Mouse (Mus musculus): ENCODE measurements around the gene Vps52.

Vps52 gene

DNA sequence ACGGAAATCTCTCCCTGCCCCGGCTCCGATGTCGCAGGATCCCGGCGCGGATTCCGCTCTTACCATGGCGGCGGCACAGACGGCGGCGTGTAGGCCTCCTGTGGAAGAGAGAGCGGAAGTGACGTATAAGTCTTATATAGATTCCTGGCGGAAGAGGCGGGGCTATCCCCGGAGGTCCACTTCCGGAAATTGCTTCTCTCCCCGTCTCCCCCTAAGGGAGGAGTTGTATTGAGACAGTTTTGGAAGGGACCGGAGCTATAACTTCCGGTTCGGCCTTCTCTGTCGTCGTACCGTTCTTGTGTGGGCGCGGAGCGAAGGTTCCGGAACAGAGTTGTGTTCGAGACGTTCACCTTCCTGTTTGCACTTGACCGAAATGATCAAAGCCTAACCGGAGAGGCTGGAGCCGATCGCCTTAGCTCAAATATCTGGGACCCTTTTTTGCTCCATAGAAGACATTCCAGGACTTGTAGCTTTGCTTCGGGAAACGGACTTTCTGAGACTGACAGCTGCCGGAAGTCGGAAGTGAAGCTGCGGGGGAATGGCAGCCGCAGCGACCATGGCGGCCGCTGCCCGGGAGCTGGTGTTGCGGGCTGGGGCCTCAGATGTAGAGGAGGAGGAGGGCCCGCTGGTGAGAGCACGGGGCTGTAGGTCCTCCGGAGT lies at the start of gene Vps52, which contains the start of gene Rps18:
TSS of gene Vps52 (plus strand) at position 258 of the 660 bp plus-strand sequence.
TSS of gene Rps18 (minus strand) at position 447 of the 660 bp plus-strand sequence.
- peak; percentile 97 for DNase-seq (ENCODE audit: low read depth, low spot score)

DNA sequence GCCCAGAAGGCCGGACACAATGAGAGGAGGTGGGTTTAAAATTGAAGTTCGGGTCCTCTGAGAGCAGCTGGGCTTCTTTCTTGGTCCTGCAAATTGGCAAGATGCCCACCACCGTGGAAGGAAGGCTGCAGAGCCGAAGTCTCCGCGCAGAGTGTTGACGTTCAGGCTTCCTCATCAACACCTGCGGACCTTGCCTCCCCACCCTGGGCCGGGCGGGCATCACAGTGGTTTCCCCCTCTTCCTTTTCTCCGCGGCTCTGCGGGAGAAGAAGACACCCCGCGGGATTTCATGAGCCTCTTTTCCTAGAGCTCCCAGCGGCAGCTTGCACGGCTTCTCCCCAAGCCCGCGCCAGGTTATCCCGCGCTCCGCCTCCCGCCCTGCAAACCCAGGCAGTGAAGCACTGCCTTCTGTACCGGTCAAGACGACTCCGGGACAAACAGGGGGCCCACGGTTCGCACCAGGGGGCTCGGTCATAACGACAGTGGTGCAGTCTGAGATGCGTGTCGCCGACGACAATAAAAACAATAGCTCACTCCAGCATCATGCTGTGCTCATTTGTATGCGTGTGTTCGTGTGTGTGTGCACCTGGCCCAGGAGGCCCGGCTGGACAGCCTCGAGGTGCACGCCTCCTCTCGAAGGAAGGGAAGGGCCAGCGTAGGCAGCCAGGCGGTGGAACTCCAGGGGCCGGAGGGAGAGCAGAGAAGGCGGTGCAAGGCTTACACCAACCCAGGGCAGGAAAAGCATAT lies 47.1 kb upstream of the Vps52 start:
- peak; percentile 42 for DNase-seq (ENCODE audit: low read depth, low spot score)

- DNase-seq (ENCODE audit: low read depth, low spot score) = peak; percentile 99
Measured at GRCm38 (mm10) chr17:33909077-33909868, 46.3 kb upstream of the Vps52 start, which contains the start of gene Daxx. Daxx (plus strand) TSS chr17:33909414.

- peak; percentile 66 for DNase-seq (ENCODE audit: low read depth, low spot score)
Measured at GRCm38 (mm10) chr17:33909869-33910250, 45.8 kb upstream of the Vps52 start.

GRCm38 (mm10) chr17:33910346-33911051 lies 45.1 kb upstream of the Vps52 start:
- DNase-seq (ENCODE audit: low read depth, low spot score) = peak; percentile 76

GRCm38 (mm10) chr17:33911052-33911812 lies 44.4 kb upstream of the Vps52 start:
- no peak for DNase-seq (ENCODE audit: low read depth, low spot score)

DNA sequence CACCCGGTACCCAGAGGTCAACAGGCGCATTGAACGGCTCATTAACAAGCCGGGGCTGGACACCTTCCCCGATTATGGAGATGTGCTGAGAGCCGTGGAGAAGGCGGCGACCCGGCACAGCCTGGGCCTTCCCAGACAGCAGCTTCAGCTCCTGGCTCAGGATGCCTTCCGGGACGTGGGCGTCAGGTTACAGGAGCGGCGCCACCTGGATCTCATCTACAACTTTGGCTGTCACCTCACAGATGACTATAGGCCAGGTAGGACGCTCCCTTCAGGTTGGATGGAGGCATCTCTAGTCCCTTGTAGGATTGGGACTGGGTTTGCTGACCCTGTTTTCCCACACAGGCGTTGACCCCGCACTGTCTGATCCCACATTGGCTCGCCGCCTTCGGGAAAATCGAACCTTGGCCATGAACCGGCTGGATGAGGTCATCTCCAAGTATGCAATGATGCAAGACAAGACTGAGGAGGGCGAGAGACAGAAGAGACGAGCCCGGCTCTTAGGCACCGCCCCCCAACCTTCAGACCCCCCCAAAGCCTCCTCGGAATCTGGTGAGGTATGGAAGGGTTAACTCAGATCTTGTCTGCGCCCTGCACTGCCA lies 43.7 kb upstream of the Vps52 start:
- no peak for DNase-seq (ENCODE audit: low read depth, low spot score)

- DNase-seq (ENCODE audit: low read depth, low spot score) = no peak
Measured at GRCm38 (mm10) chr17:33913264-33913663, 42.3 kb upstream of the Vps52 start.

GRCm38 (mm10) chr17:33913905-33914304 lies 41.7 kb upstream of the Vps52 start:
- no peak for DNase-seq (ENCODE audit: low read depth, low spot score)

DNA sequence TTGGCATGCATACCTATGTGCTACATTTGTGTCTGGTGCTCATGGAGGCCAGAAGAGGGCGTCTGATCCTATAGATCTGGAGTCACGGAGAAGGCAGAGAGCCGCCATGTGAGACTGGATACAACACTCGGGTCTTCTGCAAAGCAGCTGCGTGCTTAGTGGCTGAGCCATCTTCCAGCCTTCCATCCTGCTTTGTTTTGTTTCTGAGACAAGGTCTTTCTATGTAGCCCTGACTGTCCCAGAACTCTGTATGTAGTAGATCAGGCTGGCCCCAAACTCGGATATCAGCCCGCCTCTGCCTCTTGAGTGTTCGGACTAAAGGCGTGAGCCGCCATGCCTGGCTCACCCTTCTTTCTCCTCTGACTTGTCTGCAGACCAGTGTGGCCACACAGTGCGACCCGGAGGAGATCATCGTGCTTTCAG lies 40.6 kb upstream of the Vps52 start:
- DNase-seq (ENCODE audit: low read depth, low spot score) = no peak

DNA sequence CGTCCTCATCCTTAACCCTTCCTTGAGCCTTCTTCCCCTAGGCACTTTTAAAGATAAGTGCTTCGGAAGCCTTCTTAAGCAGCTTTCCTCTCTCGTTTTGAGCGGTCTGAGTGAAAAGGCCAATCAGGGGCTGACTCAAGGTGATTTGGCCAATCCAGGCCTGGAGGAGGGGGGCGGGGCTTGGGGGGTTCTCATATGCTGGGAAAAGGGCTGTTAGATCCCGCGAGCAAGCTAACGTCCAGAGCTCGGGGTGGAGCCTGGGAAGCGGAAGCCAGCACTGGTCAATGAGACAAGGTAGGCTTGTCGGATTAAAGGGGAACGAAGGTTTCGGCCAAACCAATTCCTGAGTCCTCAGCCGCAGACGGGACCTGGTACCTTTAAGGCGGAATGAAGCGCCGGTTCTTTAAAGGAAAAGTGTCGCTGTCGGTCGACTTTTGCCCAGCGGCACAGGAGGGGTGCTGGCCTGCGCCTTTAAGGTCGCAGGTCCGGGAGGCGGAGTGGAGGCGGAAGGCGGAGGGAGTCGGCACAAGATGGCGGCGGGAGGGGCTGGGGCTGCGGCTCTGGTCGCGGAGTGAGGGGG lies 39.9 kb upstream of the Vps52 start, which contains the start of the genes Tapbp and Zbtb22:
TSS of gene Tapbp (plus strand) at position 229 of the 580 bp plus-strand sequence.
TSS of gene Zbtb22 (plus strand) at position 234 of the 580 bp plus-strand sequence.
- DNase-seq (ENCODE audit: low read depth, low spot score) = peak; percentile 96

DNA sequence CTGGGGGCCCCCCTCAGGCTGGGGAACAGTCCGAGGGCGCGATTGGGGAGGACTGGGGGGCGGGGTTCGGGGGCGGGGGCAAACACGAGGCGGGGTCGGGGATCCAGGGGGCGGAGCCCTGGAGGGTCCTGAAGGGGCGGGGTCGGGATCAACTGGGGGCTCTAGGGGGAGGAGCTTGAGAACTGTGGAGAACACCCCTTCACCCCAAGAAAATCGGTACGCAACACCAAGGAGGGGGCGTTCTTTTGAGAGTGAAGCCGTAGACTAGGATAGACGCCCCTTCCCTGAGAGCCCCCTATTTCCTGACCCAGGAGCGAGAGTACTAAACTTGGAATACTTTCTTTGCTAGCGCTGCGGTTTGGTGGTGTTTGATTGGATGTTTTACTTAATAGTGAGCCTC lies 39.3 kb upstream of the Vps52 start:
- no peak for DNase-seq (ENCODE audit: low read depth, low spot score)

DNA sequence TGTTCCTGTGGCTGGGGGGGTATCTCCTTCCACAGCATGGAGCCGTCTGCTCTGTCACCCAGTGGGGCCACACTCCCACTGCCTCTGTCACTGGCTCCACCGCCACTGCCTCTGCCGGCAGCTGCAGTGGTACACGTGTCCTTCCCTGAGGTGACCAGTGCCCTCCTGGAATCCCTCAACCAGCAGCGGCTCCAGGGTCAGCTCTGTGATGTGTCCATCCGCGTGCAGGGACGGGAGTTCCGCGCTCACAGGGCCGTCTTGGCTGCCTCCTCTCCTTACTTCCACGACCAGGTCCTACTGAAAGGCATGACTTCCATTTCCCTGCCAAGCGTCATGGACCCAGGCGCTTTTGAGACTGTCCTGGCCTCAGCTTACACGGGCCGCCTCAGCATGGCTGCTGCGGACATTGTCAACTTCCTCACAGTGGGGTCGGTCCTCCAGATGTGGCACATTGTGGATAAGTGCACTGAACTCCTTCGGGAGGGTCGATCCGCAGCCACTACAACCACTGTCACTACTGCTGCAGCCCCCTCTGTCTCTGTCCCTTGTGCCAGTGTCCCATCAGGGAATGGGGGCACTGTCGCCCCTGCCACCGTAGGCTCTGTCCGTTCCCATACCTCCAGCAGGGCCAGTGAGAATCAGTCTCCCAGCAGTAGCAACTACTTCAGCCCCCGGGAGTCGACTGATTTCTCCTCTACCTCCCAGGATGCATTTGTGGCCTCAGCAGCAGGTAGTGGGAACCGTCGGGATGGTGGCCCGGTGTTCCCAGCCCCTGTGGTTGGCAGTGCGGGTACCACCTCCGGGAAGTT lies 38.6 kb upstream of the Vps52 start:
- DNase-seq (ENCODE audit: low read depth, low spot score) = no peak

DNA sequence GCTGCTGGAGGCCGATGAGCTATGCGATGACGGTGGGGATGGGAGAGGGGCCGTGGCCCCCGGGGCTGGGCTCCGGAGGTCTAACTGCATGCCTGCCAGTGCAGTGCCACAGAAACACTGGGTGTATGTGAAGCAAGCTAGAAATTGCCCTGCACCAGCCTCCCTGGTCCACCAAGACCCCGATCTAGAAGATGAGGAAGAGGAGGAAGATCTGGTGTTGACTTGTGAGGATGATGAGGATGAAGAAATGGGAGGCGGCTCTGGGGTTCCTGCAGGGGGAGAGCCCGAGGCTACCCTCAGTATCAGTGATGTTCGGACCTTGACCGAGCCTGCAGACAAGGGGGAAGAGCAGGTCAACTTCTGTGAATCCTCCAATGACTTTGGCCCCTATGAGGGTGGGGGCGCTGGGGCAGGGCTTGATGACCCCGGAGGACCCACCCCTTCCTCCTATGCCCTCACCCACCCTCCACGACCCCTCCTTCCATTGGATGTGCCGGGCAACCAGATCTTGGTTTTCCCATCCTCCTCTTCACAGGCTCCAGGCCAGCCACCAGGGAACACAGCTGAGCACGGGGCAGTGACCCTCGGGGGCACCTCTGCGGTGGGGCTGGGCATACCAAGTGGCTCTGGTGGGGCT lies 37.8 kb upstream of the Vps52 start:
- no peak for DNase-seq (ENCODE audit: low read depth, low spot score)

DNA sequence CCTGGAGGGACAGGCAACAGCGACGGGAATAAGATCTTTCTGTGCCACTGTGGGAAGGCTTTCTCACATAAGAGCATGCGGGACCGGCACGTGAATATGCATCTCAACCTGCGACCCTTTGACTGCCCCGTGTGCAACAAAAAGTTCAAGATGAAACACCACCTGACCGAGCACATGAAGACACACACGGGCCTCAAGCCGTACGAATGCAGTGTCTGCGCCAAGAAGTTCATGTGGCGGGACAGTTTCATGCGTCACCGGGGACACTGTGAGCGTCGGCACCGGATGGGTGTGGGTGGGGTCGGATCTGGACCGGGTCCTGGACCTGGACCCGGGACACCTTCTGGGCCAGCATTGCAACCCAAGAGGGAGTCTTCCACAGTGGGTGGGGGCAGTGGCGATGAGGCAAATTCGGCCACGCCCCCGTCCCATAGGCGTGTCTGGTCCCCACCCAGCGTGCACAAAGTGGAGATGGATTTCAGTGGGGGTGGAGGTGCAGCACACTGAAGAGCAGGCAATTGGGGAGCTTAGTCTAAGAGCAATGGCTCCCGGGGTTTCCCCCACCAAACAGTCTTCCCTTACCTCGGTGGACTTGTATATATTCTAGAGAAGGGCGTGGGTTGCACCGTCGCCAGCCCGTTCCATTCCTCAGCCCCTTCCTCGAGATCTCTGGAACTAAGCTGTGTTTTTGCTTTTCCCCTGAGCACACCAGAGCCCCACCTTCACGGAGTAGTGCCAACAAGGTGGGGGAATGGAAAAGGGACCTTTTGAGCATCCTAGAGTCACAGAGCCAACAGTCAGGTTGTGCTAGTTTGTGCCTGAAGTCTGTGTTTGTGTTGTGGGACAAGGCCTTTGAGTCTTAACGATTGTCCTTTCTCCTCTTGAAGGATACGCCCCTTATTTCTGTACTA lies 37.1 kb upstream of the Vps52 start:
- peak; percentile 71 for DNase-seq (ENCODE audit: low read depth, low spot score)

- peak; percentile 91 for DNase-seq (ENCODE audit: low read depth, low spot score)
Measured at GRCm38 (mm10) chr17:33919351-33920281, 36.0 kb upstream of the Vps52 start.

All from CD4-positive, CD25-positive, alpha-beta regulatory T cell, adult 2 months (primary cell).